Mouse (Mus musculus) kidney, adult 18-20 months (tissue): ENCODE results near the gene Tfec.

Source experiments
- DNase-seq: peaks from one replicate; pipeline ENCODE4 v3.0.0; 2021

Tfec gene

GRCm38 (mm10) chr6:16898251-16898862 lies at the start of gene Tfec:
TSS of gene Tfec (minus strand) at chr6:16898441.
- DNase-seq, result no peak

GRCm38 (mm10) chr6:16947837-16948236 lies 49.6 kb upstream of the Tfec start:
- DNase-seq, result no peak

- no peak for DNase-seq
These were observed 45.3 kb upstream of the Tfec start for GRCm38 (mm10) chr6:16943513-16943912.

GRCm38 (mm10) chr6:16942433-16942832 lies 44.2 kb upstream of the Tfec start:
- no peak for DNase-seq

- DNase-seq, result no peak
These were observed 32.8 kb upstream of the Tfec start for GRCm38 (mm10) chr6:16931059-16931458.

GRCm38 (mm10) chr6:16920111-16920656 lies 21.9 kb upstream of the Tfec start:
- DNase-seq, result no peak

GRCm38 (mm10) chr6:16891819-16892218 lies 6.4 kb downstream of the Tfec start:
- no peak for DNase-seq

GRCm38 (mm10) chr6:16883537-16884307 lies 14.5 kb downstream of the Tfec start:
- DNase-seq, result no peak

GRCm38 (mm10) chr6:16874021-16874542 lies 24.2 kb downstream of the Tfec start:
- DNase-seq, result no peak

GRCm38 (mm10) chr6:16870067-16870466 lies 28.2 kb downstream of the Tfec start:
- no peak for DNase-seq

- no peak for DNase-seq
These were observed 29.9 kb downstream of the Tfec start for GRCm38 (mm10) chr6:16868314-16868713.

- no peak for DNase-seq
These were observed 35.3 kb downstream of the Tfec start for GRCm38 (mm10) chr6:16862753-16863508.

- DNase-seq, result no peak
These were observed 36.2 kb downstream of the Tfec start for GRCm38 (mm10) chr6:16862050-16862449.

GRCm38 (mm10) chr6:16855879-16856545 lies 42.2 kb downstream of the Tfec start:
- no peak for DNase-seq

- DNase-seq, result no peak
These were observed 43.3 kb downstream of the Tfec start for GRCm38 (mm10) chr6:16854977-16855376.

GRCm38 (mm10) chr6:16846521-16846920 lies 51.7 kb downstream of the Tfec start:
- no peak for DNase-seq

- DNase-seq, result no peak
These were observed 62.6 kb downstream of the Tfec start for GRCm38 (mm10) chr6:16835631-16836030.

- DNase-seq, result no peak
These were observed 69.9 kb downstream of the Tfec start for GRCm38 (mm10) chr6:16828304-16828703.

- no peak for DNase-seq
These were observed 76.3 kb downstream of the Tfec start for GRCm38 (mm10) chr6:16821985-16822384.

GRCm38 (mm10) chr6:16806302-16806701 lies 91.9 kb downstream of the Tfec start:
- DNase-seq, result no peak

GRCm38 (mm10) chr6:16797669-16798068 lies 100.6 kb downstream of the Tfec start:
- peak; percentile 42 for DNase-seq

- DNase-seq, result no peak
These were observed 101.3 kb downstream of the Tfec start for GRCm38 (mm10) chr6:16796914-16797313.

GRCm38 (mm10) chr6:16794036-16794435 lies 104.2 kb downstream of the Tfec start:
- DNase-seq, result no peak
